Mouse (Mus musculus) myocyte (in vitro differentiated cells): ENCODE measurements around the gene Wdr74.

Experiments used
- CEBPB ChIP-seq: IDR thresholded peaks from 2 replicates; pipeline ENCODE4 v1.6.1; 2011; ENCODE audit warnings: mild to moderate bottlenecking, moderate library complexity; ENCODE audit not compliant: poor library complexity, insufficient read depth, severe bottlenecking
- MAX ChIP-seq: IDR thresholded peaks from one replicate; pipeline ENCODE4 v1.6.1; 2011; ENCODE audit warnings: low read depth, mild to moderate bottlenecking, control low read depth
- POLR2A ChIP-seq: IDR thresholded peaks from one replicate; pipeline ENCODE4 v1.6.1; 2011; ENCODE audit warnings: low read depth, mild to moderate bottlenecking, control low read depth, moderate library complexity; ENCODE audit not compliant: insufficient read length
- TCF12 ChIP-seq: IDR thresholded peaks from one replicate; pipeline ENCODE4 v1.6.1; 2011; ENCODE audit warnings: mild to moderate bottlenecking, control low read depth; ENCODE audit not compliant: poor library complexity, insufficient read depth, severe bottlenecking
- USF1 ChIP-seq: IDR thresholded peaks from one replicate; pipeline ENCODE4 v1.6.1; 2011; ENCODE audit warnings: low read depth, mild to moderate bottlenecking, control low read depth, moderate library complexity

DNA sequence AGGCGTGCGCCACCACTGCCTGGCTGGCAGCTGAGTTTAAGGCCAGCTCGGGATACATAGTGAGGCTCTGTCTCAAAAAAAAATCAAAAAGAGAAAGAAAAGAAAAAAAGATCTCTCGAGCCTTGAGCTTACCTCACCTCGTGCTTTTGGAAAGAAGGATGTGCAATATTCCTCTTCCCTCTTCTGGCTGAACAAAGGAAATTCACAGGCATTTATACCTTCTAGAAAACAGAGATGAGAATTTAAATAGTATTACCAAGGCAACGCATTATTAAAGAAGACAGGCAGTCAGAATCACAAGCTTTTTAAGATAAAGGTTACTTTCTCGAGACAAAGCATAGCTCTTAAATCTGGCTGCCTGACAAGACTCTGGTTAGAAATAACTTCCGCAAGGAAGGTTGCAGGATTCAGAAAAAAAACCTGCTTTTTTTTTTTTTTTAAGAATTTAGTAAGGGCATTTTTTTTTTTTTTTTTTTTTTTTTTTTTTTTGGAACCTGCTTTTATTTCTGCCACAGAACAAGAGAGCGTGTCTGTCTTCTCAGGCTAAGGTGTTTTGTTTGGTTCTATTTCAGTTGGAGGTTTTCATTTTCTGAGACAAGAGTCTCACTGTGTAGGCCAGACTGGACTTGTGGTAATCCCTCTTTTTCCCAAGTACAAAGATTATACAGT is 43.6 kb upstream of the Wdr74 start:
- TF ChIP-seq POLR2A (no peak), USF1 (no peak), CEBPB (no peak), MAX (no peak), TCF12 (no peak)
